Mouse (Mus musculus): ENCODE data around the gene Nr2e1.

GRCm38 (mm10) chr10:42518363-42518762 is 65.1 kb downstream of the Nr2e1 start:
- no peak for TF ChIP-seq CTCF (IDR thresholded peaks at IDR 0.05; ENCODE audit: insufficient read depth, low read length)
- no peak for TF ChIP-seq POLR2A (IDR thresholded peaks at IDR 0.05; ENCODE audit: borderline replicate concordance, extremely low read depth, low read depth, low read length)

Data from lung, adult 2 months (tissue).